Mouse (Mus musculus) hindbrain, postnatal 0 days (tissue): ENCODE data around the gene Tnfrsf21. TPM values are rescaled to one million over a fixed set of nuclear protein-coding genes. Genes with fewer than 3 reads are reported as not detected.

Source experiments
- ATAC-seq: fragments of 200-750 bp; cut with Nextera tagmentation; 2 replicates; pipeline ENCODE4 v1.8.0; 2017; ENCODE audit warnings: mild to moderate bottlenecking, moderate TSS enrichment, moderate library complexity
- DNase-seq: peaks from one replicate; pipeline ENCODE4 v3.0.0-alpha.2; 2015; ENCODE audit warnings: low spot score
- H3K27ac ChIP-seq: fragments of 300-500 bp; sonication (generic); 2 replicates; pipeline ENCODE4 v1.5.1; 2014; ENCODE audit warnings: mild to moderate bottlenecking
- H3K27me3 ChIP-seq: fragments of 300-500 bp; sonication (generic); 2 replicates; pipeline ENCODE4 v1.6.1; 2014; ENCODE audit warnings: low read length, mixed read lengths; ENCODE audit not compliant: insufficient read depth
- H3K36me3 ChIP-seq: fragments of 300-500 bp; sonication (generic); 2 replicates; pipeline ENCODE4 v1.6.1; 2014; ENCODE audit warnings: low read length, mixed read lengths; ENCODE audit not compliant: insufficient read depth
- H3K4me1 ChIP-seq: fragments of 300-500 bp; sonication (generic); 2 replicates; pipeline ENCODE4 v1.6.1; 2014; ENCODE audit warnings: antibody characterized with exemption, low read length, mixed read lengths; ENCODE audit not compliant: insufficient read depth
- H3K4me2 ChIP-seq: fragments of 300-500 bp; sonication (generic); 2 replicates; pipeline ENCODE4 v1.6.1; 2014; ENCODE audit warnings: low read depth, mild to moderate bottlenecking, low read length, moderate library complexity, mixed read lengths
- H3K4me3 ChIP-seq: fragments of 300-500 bp; sonication (generic); 2 replicates; pipeline ENCODE4 v1.5.1; 2014; ENCODE audit warnings: low read length
- H3K9ac ChIP-seq: fragments of 300-500 bp; sonication (generic); replicated peaks from 2 replicates; pipeline ENCODE4 v1.6.1; 2014; ENCODE audit warnings: mild to moderate bottlenecking, low read length, moderate library complexity, mixed read lengths
- H3K9me3 ChIP-seq: fragments of 300-500 bp; sonication (generic); 2 replicates; pipeline ENCODE4 v1.6.1; 2016; ENCODE audit warnings: low read length, mixed read lengths
- CTCF ChIP-seq: IDR thresholded peaks from 2 replicates; pipeline ENCODE4 v1.5.1; 2016; ENCODE audit warnings: antibody characterized with exemption, control low read depth, low read depth
- WGBS: fragments of 180-500 bp; shearing (Covaris S2); extraction: QIAGEN DNeasy Blood & Tissue Kit; methylation state at CpG from one replicate; pipeline ENCODE4 v1.1.7; 2014; 5-methylcytosine and 5-hydroxymethylcytosine counted together
- polyA plus RNA-seq: library from polyadenylated mRNA; unstranded; fragments of >200 nt; fragmentation: Nextera tagmentation; extraction: Ambion mirVana; gene quantifications from 2 replicates; pipeline ENCODE4 v1.2.1, GENCODE M21; 2015
- total RNA-seq: library from RNA; depleted of rRNA; stranded (reverse); fragments of >200 nt; gene quantifications from 2 replicates; pipeline ENCODE4 v1.2.3, GENCODE M21; 2014; rRNA removed

Gene Tnfrsf21
- total and polyA plus RNA-seq, 2 experiments from 2014 or later: 76.8 to 115 TPM

DNA sequence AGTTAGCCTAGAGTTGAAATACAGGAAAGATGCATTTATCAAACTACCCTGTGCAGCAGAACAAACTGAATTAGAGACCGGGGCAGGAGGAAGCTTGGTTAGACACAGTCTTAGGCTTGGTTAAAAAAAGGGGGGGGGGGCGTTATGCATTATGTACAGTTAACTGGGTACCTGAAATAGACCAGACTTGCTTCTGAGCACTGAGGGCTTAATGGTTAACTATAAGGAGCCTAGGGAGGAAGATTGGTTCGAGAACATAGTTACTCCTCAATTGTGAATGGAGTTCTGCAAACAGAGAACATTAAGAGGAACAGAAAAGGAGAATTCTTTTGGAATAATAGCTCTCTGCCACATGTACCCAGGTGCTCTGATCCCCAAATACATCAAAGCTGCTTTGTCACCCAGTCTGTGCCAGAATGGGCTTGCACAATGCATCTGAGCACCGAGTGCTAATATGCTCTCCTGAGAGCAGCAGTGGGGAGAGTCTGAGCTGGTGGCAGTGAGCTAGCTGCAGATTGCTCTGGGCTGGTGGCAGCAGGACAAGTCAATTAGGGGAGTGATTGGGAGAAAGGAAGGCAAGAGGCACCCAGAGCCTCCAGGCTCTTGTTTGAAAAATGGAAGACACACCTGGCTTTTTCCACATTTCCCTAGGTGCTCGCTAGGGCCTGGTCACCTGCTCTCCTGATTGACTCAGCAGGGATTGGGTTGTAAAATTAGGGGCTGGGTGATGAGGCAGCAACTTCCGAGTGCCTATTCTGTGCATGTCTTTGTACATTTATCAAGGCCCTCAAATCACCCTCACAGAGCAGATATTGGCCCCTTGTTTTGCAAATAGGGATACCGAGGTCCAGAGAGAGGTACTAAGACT lies 119.3 kb downstream of the Tnfrsf21 start:
- Histone ChIP-seq H3K36me3 (no peaks in the 10 kb centered on the region), H3K4me1 (peaks cover 7% of the 10 kb centered on the region; the same call in 1 of the 2 replicates), H3K9me3 (no peaks in the 10 kb centered on the region), H3K27me3 (no peaks in the 10 kb centered on the region), H3K4me2 (no peak overlapping the region), H3K4me3 (no peak overlapping the region), H3K27ac (peak overlapping the region; percentile 11; the same call in 1 of the 2 replicates), H3K9ac (no peak overlapping the region)
- DNase-seq (no peak), ATAC-seq (no peak)
- 48% methylated on average over 7 of the region's 7 CpGs for WGBS
- TF ChIP-seq CTCF: no peak

- WGBS: 43% methylated on average over 4 of the region's 4 CpGs
- Histone ChIP-seq H3K27ac (no peak overlapping the region), H3K9ac (no peak overlapping the region), H3K4me2 (no peak overlapping the region), H3K27me3 (no peaks in the 10 kb centered on the region), H3K36me3 (no peaks in the 10 kb centered on the region), H3K4me3 (no peak overlapping the region), H3K9me3 (no peaks in the 10 kb centered on the region), H3K4me1 (peaks cover 7% of the 10 kb centered on the region; the same call in 1 of the 2 replicates)
- DNase-seq (peak; percentile 31), ATAC-seq (peak; percentile 64; the same call in 1 of the 2 replicates)
- TF ChIP-seq CTCF: no peak
These were observed 120.4 kb downstream of the Tnfrsf21 start for GRCm38 (mm10) chr17:43136720-43137119.

GRCm38 (mm10) chr17:43137838-43138237 lies 121.5 kb downstream of the Tnfrsf21 start:
- Histone ChIP-seq H3K4me3 (no peak overlapping the region), H3K9ac (no peak overlapping the region), H3K4me1 (peaks cover 7% of the 10 kb centered on the region; the same call in 1 of the 2 replicates), H3K27ac (no peak overlapping the region), H3K36me3 (no peaks in the 10 kb centered on the region), H3K4me2 (no peak overlapping the region), H3K27me3 (no peaks in the 10 kb centered on the region), H3K9me3 (no peaks in the 10 kb centered on the region)
- 96% methylated on average over 9 of the region's 9 CpGs for WGBS
- no peak for TF ChIP-seq CTCF
- no peak for ATAC-seq
- no peak for DNase-seq

GRCm38 (mm10) chr17:43138356-43138755 lies 122.0 kb downstream of the Tnfrsf21 start:
- Histone ChIP-seq H3K4me3 (no peak overlapping the region), H3K9ac (no peak overlapping the region), H3K36me3 (no peaks in the 10 kb centered on the region), H3K4me1 (peaks cover 7% of the 10 kb centered on the region; the same call in 1 of the 2 replicates), H3K9me3 (no peaks in the 10 kb centered on the region), H3K27me3 (no peaks in the 10 kb centered on the region), H3K4me2 (no peak overlapping the region), H3K27ac (no peak overlapping the region)
- 91% methylated on average over 7 of the region's 7 CpGs for WGBS
- ATAC-seq (no peak), DNase-seq (no peak)
- no peak for TF ChIP-seq CTCF

Other genes starting within 250 kb of the Tnfrsf21 start
- gene Cd2ap, start 139.9 kb upstream of the Tnfrsf21 start, total RNA-seq: 10.8 and 12.3 TPM in 2 replicates
- 7.9 and 8.1 TPM in 2 replicates for gene Cd2ap, start 139.9 kb upstream of the Tnfrsf21 start, polyA plus RNA-seq